Mouse (Mus musculus): ENCODE data around the gene Pou2f1. TPM values are rescaled to one million over a fixed set of nuclear protein-coding genes. Genes with fewer than 3 reads are reported as not detected.

Gene Pou2f1
- polyA plus RNA-seq (2014; fragmentation: Illumina TruSeq; extraction: RNeasy Lipid Tissue Mini Kit (QIAGEN cat#74804); ENCODE audit: insufficient read depth, low read depth, low replicate concordance), result 1.6 TPM

DNA sequence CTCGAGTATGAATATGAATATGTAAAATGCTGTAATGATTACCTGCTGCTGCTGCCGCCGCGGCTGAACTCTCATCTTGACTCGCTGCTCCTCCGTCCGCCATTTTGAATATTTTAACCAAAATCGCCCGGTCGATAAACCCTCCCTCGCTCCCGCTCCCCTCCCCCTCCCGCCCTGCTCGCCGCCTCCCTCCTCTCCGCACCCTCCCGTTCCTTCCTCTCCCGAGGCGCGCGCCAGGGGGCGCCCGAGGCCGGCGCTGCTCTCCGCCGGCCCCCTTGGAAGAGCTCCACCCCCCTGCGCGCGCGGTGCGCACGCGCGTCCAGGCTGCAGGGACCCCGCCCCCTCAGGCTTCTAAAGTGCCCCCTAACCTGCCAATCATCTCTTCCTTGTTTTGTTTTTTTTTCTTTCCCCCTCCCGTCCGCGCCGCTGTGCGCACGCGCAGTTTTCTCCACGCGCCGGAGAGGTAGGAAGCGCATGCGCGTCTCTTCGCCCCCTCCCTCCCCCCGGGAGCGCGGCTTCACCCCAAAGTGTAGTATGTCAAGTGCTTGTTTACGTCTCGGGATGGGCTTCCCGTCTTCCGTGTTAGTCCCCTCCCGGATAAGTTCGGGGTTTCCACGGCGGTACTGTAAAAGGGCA is at the start of gene Pou2f1:
Gene Pou2f1 (minus strand): TSS at position 159 of the 636 bp plus-strand sequence.

Other genes with a start within 250 kb of the Pou2f1 start
- 126 TPM for gene Creg1, start 238.9 kb downstream of the Pou2f1 start, polyA plus RNA-seq (2014; fragmentation: Illumina TruSeq; extraction: RNeasy Lipid Tissue Mini Kit (QIAGEN cat#74804); ENCODE audit: insufficient read depth, low read depth, low replicate concordance)
- 7.5 TPM for gene Cd247, start 214.0 kb downstream of the Pou2f1 start, polyA plus RNA-seq (2014; fragmentation: Illumina TruSeq; extraction: RNeasy Lipid Tissue Mini Kit (QIAGEN cat#74804); ENCODE audit: insufficient read depth, low read depth, low replicate concordance)
- 0.32 TPM for gene Dusp27, start 125.2 kb upstream of the Pou2f1 start, polyA plus RNA-seq (2014; fragmentation: Illumina TruSeq; extraction: RNeasy Lipid Tissue Mini Kit (QIAGEN cat#74804); ENCODE audit: insufficient read depth, low read depth, low replicate concordance)
- not detected for gene Gpa33, start 127.6 kb upstream of the Pou2f1 start, polyA plus RNA-seq (2014; fragmentation: Illumina TruSeq; extraction: RNeasy Lipid Tissue Mini Kit (QIAGEN cat#74804); ENCODE audit: insufficient read depth, low read depth, low replicate concordance)
- 0.20 TPM for gene Mael, start 236.1 kb upstream of the Pou2f1 start, polyA plus RNA-seq (2014; fragmentation: Illumina TruSeq; extraction: RNeasy Lipid Tissue Mini Kit (QIAGEN cat#74804); ENCODE audit: insufficient read depth, low read depth, low replicate concordance)

Measured in lung, adult 10 weeks (tissue).